Mouse (Mus musculus): Measurements from ENCODE around the gene Mtg1. TPM values are rescaled to one million over a fixed set of nuclear protein-coding genes. Genes with fewer than 3 reads are reported as not detected.

Mtg1 gene
- polyA plus RNA-seq, 1 experiment from 2014 or later, result 17.9 TPM

GRCm38 (mm10) chr7:140098466-140098865, 38.9 kb upstream of the Mtg1 start:
- WGBS (ENCODE audit: insufficient replicate concordance), result 42% methylated on average over 1 of the region's 1 CpGs
- peaks cover 5% of the 10 kb centered on the region; the same call in 1 of the 2 replicates for H3K36me3 ChIP-seq (replicated peaks; ENCODE audit: insufficient read depth, low read length)
- no peak for ATAC-seq
- no peak overlapping the region; the same call in 1 of the 2 replicates for H3K9ac ChIP-seq (replicated peaks)
- DNase-seq, result no peak
- TF ChIP-seq CTCF (IDR thresholded peaks at IDR 0.05; ENCODE audit: low read depth), result no peak
- TF ChIP-seq EP300 (IDR thresholded peaks at IDR 0.05; ENCODE audit: low read depth), result no peak
- no peak overlapping the region for H3K27ac ChIP-seq (ENCODE audit: low read depth)
- no peaks in the 10 kb centered on the region for H3K27me3 ChIP-seq (ENCODE audit: insufficient read depth, low read length)
- no peak overlapping the region for H3K4me3 ChIP-seq (ENCODE audit: low read depth, low read length)
- H3K4me1 ChIP-seq (ENCODE audit: insufficient read depth), result peaks cover 19% of the 10 kb centered on the region
- H3K9me3 ChIP-seq (ENCODE audit: low read length), result no peaks in the 10 kb centered on the region
- H3K4me2 ChIP-seq (ENCODE audit: low read depth, low read length), result no peak overlapping the region

- H3K4me2 ChIP-seq (ENCODE audit: low read depth, low read length), result peak overlapping the region; percentile 74
- DNase-seq (no peak), ATAC-seq (no peak)
- peaks cover 14% of the 10 kb centered on the region for H3K36me3 ChIP-seq (replicated peaks; ENCODE audit: insufficient read depth, low read length)
- TF ChIP-seq EP300 (IDR thresholded peaks at IDR 0.05; ENCODE audit: low read depth) (no peak), CTCF (IDR thresholded peaks at IDR 0.05; ENCODE audit: low read depth) (no peak)
- H3K9ac ChIP-seq (replicated peaks), result peak overlapping the region; percentile 63
- 78% methylated on average over 10 of the region's 10 CpGs for WGBS (ENCODE audit: insufficient replicate concordance)
- H3K4me1 ChIP-seq (ENCODE audit: insufficient read depth), result peaks cover 13% of the 10 kb centered on the region
- H3K27me3 ChIP-seq (ENCODE audit: insufficient read depth, low read length), result no peaks in the 10 kb centered on the region
- no peaks in the 10 kb centered on the region for H3K9me3 ChIP-seq (ENCODE audit: low read length)
- no peak overlapping the region for H3K27ac ChIP-seq (ENCODE audit: low read depth)
- H3K4me3 ChIP-seq (ENCODE audit: low read depth, low read length), result peak overlapping the region; percentile 50
These were observed 35.9 kb upstream of the Mtg1 start for GRCm38 (mm10) chr7:140101498-140101897.

DNA sequence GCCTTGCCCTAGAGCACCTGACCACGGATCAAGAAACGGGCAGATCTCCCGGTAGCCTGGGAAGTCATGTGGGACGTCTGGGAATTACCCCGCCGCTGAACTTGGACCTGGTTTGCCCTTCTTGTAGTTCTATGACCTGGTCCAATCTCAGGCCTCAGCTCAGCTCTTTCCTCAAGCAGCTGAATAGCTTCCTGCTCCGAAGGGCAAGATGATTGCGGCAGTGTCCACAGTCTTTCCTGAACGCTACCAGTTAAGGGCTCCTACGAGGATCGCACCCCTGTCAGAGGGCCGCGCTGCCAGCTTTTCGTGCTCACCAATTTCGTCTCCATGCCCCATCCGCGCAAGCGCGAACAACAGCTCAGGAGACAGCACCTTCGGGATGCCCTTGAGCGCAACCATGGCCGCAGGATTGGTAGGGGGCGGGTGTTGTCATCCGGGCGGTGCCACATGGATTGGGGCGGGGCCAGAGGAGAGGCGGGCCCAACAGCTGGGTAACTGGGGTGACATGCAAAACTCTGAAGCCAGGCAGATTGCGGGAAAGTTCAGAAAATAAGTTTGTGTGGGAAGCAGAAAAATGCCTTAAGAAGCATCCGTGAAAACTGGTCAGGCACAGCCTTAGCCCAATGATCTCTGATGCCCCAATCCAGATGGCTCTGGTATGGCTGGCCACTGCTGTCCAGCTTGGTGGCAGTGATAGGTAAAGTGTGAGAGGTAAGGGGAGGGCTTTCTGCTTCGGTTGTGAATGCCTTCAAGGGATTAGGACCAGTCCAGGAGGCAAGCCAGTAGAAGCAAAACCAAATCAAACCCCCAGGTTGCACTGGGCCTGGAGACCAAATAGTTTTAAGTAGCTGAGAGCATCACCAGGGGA, 35.1 kb upstream of the Mtg1 start, which contains the start of gene Fuom:
Fuom (minus strand) TSS at position 449 of the 868 bp plus-strand sequence.
- ATAC-seq (peak; percentile 94), DNase-seq (peak; percentile 89)
- WGBS (ENCODE audit: insufficient replicate concordance), result 3% methylated on average over 30 of the region's 30 CpGs
- TF ChIP-seq CTCF (IDR thresholded peaks at IDR 0.05; ENCODE audit: low read depth), result 0 out of 2 replicates have a peak, but pooled peaks have one; percentile 2
- TF ChIP-seq EP300 (IDR thresholded peaks at IDR 0.05; ENCODE audit: low read depth), result no peak
- Histone ChIP-seq H3K27me3 (ENCODE audit: insufficient read depth, low read length) (no peaks in the 10 kb centered on the region), H3K36me3 (replicated peaks; ENCODE audit: insufficient read depth, low read length) (peaks cover 19% of the 10 kb centered on the region), H3K4me3 (ENCODE audit: low read depth, low read length) (peak within 1 kb of the TSS; percentile 50), H3K4me1 (ENCODE audit: insufficient read depth) (peaks cover 13% of the 10 kb centered on the region), H3K9ac (replicated peaks) (peak within 1 kb of the TSS; percentile 63), H3K9me3 (ENCODE audit: low read length) (no peaks in the 10 kb centered on the region), H3K4me2 (ENCODE audit: low read depth, low read length) (peak within 1 kb of the TSS; percentile 74), H3K27ac (ENCODE audit: low read depth) (peak within 1 kb of the TSS; percentile 77)

DNA sequence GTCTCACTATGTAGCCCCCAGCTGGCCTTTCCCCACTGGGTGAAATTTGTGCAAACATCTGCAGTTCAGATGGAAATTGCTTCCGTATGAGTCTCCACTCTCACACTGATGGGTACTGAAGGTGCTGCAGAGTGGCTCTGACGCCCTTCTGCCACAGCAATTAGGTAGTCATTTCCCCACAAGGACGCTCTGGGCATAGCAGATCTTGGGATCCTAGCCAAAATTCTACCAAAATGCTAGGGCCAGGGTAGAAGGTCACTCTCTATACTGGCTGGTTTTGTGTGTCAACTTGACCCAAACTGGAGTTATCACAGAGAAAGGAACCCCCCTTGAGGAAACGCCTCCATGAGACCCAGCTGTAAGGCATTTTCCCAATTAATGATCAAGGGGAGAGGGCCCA, 33.4 kb upstream of the Mtg1 start:
- 70% methylated on average over 4 of the region's 4 CpGs for WGBS (ENCODE audit: insufficient replicate concordance)
- no peak overlapping the region for H3K27ac ChIP-seq (ENCODE audit: low read depth)
- no peak overlapping the region for H3K9ac ChIP-seq (replicated peaks)
- H3K9me3 ChIP-seq (ENCODE audit: low read length), result no peaks in the 10 kb centered on the region
- H3K4me3 ChIP-seq (ENCODE audit: low read depth, low read length), result no peak overlapping the region
- no peak for ATAC-seq
- no peak overlapping the region for H3K4me2 ChIP-seq (ENCODE audit: low read depth, low read length)
- H3K36me3 ChIP-seq (replicated peaks; ENCODE audit: insufficient read depth, low read length), result peaks cover 28% of the 10 kb centered on the region
- TF ChIP-seq EP300 (IDR thresholded peaks at IDR 0.05; ENCODE audit: low read depth) (no peak), CTCF (IDR thresholded peaks at IDR 0.05; ENCODE audit: low read depth) (no peak)
- peaks cover 13% of the 10 kb centered on the region for H3K4me1 ChIP-seq (ENCODE audit: insufficient read depth)
- H3K27me3 ChIP-seq (ENCODE audit: insufficient read depth, low read length), result no peaks in the 10 kb centered on the region
- DNase-seq, result no peak

- Histone ChIP-seq H3K4me3 (ENCODE audit: low read depth, low read length) (no peak overlapping the region), H3K36me3 (replicated peaks; ENCODE audit: insufficient read depth, low read length) (peaks cover 49% of the 10 kb centered on the region), H3K9me3 (ENCODE audit: low read length) (no peaks in the 10 kb centered on the region), H3K27ac (ENCODE audit: low read depth) (no peak overlapping the region; the same call in 1 of the 2 replicates), H3K4me2 (ENCODE audit: low read depth, low read length) (no peak overlapping the region), H3K4me1 (ENCODE audit: insufficient read depth) (peaks cover 9% of the 10 kb centered on the region), H3K27me3 (ENCODE audit: insufficient read depth, low read length) (no peaks in the 10 kb centered on the region), H3K9ac (replicated peaks) (no peak overlapping the region)
- ATAC-seq (no peak), DNase-seq (no peak)
- WGBS (ENCODE audit: insufficient replicate concordance), result 58% methylated on average over 3 of the region's 3 CpGs
- TF ChIP-seq EP300 (IDR thresholded peaks at IDR 0.05; ENCODE audit: low read depth) (no peak), CTCF (IDR thresholded peaks at IDR 0.05; ENCODE audit: low read depth) (no peak)
These were observed 25.4 kb upstream of the Mtg1 start for GRCm38 (mm10) chr7:140111943-140112342.

- ATAC-seq, result peak; percentile 85
- TF ChIP-seq EP300 (IDR thresholded peaks at IDR 0.05; ENCODE audit: low read depth), result peak; percentile 91
- peak; percentile 20; the same call in 1 of the 2 replicates for TF ChIP-seq CTCF (IDR thresholded peaks at IDR 0.05; ENCODE audit: low read depth)
- 2% methylated on average over 23 of the region's 23 CpGs for WGBS (ENCODE audit: insufficient replicate concordance)
- no peaks in the 10 kb centered on the region for H3K27me3 ChIP-seq (ENCODE audit: insufficient read depth, low read length)
- H3K27ac ChIP-seq (ENCODE audit: low read depth), result peak within 1 kb of the TSS; percentile 98
- H3K9me3 ChIP-seq (ENCODE audit: low read length), result no peaks in the 10 kb centered on the region
- peaks cover 12% of the 10 kb centered on the region for H3K4me1 ChIP-seq (ENCODE audit: insufficient read depth)
- DNase-seq, result peak; percentile 71
- H3K9ac ChIP-seq (replicated peaks), result peak within 1 kb of the TSS; percentile 82
- peak within 1 kb of the TSS; percentile 78 for H3K4me3 ChIP-seq (ENCODE audit: low read depth, low read length)
- H3K36me3 ChIP-seq (replicated peaks; ENCODE audit: insufficient read depth, low read length), result peaks cover 16% of the 10 kb centered on the region
- H3K4me2 ChIP-seq (ENCODE audit: low read depth, low read length), result peak within 1 kb of the TSS; percentile 98
These were observed 21.6 kb upstream of the Mtg1 start, which contains the start of gene Paox for GRCm38 (mm10) chr7:140115583-140116328. Gene Paox, plus strand, starts transcription at chr7:140115799.
